Mouse (Mus musculus) hindbrain, embryonic 15.5 days (tissue): Measurements from ENCODE around the gene Emp2. TPM values are rescaled to one million over a fixed set of nuclear protein-coding genes. Genes with fewer than 3 reads are reported as not detected.

ENCODE experiments used
- ATAC-seq: fragments of 200-750 bp; cut with Nextera tagmentation; 2 replicates; pipeline ENCODE4 v1.8.0; 2017; ENCODE audit warnings: low read depth, moderate number of reproducible peaks, moderate TSS enrichment; ENCODE audit not compliant: low FRiP score
- H3K27ac ChIP-seq: fragments of 300-500 bp; sonication (generic); replicated peaks from 2 replicates; pipeline ENCODE4 v1.5.1; 2015; ENCODE audit warnings: mild to moderate bottlenecking, inconsistent platforms
- H3K27me3 ChIP-seq: fragments of 300-500 bp; sonication (generic); 2 replicates; pipeline ENCODE4 v1.6.1; 2015; ENCODE audit warnings: control low read depth, inconsistent platforms
- H3K36me3 ChIP-seq: fragments of 300-500 bp; sonication (generic); 2 replicates; pipeline ENCODE4 v1.6.1; 2015; ENCODE audit warnings: control low read depth, inconsistent platforms
- H3K4me1 ChIP-seq: fragments of 300-500 bp; sonication (generic); replicated peaks from 2 replicates; pipeline ENCODE4 v1.6.1; 2015; ENCODE audit warnings: control low read depth, inconsistent platforms
- H3K4me2 ChIP-seq: fragments of 300-500 bp; sonication (generic); 2 replicates; pipeline ENCODE4 v1.6.1; 2015; ENCODE audit warnings: moderate library complexity, mild to moderate bottlenecking, inconsistent platforms
- H3K4me3 ChIP-seq: fragments of 300-500 bp; sonication (generic); 2 replicates; pipeline ENCODE4 v1.5.1; 2015; ENCODE audit warnings: mild to moderate bottlenecking, inconsistent platforms
- H3K9ac ChIP-seq: fragments of 300-500 bp; sonication (generic); 2 replicates; pipeline ENCODE4 v1.6.1; 2015; ENCODE audit warnings: inconsistent platforms
- H3K9me3 ChIP-seq: fragments of 300-500 bp; sonication (generic); 2 replicates; pipeline ENCODE4 v1.6.1; 2016; ENCODE audit warnings: control low read depth, inconsistent platforms
- WGBS: fragments of 180-500 bp; shearing (Covaris S2); methylation state at CpG from one replicate; pipeline ENCODE4 v1.1.7; 2015; 5-methylcytosine and 5-hydroxymethylcytosine counted together
- polyA plus RNA-seq: library from polyadenylated mRNA; unstranded; fragments of >200 nt; fragmentation: Nextera tagmentation; extraction: Ambion mirVana; gene quantifications from 2 replicates; pipeline ENCODE4 v1.2.1, GENCODE M21; 2015

Gene Emp2
- 18.3 and 18.8 TPM in 2 replicates for polyA plus RNA-seq

DNA sequence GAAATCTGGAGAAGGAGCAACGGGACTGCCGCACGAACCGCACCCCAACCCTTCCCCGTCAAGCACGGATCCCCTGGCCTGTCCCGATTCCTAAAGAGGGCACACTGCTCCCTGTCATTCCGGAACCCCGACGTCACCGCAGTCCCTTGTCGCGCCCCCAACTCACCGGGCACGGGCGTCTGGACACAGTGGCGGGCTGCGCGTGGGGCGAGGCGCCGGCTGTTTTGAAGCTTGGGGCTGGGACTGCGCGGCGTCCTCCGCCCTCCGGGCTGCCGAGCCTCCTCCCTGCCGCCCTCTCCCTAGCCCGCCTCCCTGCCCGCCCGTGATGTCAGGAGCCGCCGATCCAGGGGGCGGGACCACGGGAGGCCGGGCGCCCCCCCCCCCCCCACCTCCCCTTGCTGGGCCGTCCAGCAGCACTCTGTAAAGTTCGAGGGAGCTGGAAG is at the start of gene Emp2:
Gene Emp2, minus strand, starts transcription at position 323 of the 443 bp plus-strand sequence.
- no peak within 1 kb of the TSS for H3K27ac ChIP-seq
- peaks cover 11% of the 10 kb centered on the region for H3K4me1 ChIP-seq
- H3K4me3 ChIP-seq = peak within 1 kb of the TSS; percentile 49
- WGBS = under 1% methylated on average over 25 of the region's 40 CpGs
- peak within 1 kb of the TSS; percentile 40 for H3K9ac ChIP-seq
- ATAC-seq = peak; percentile 76
- no peaks in the 10 kb centered on the region for H3K9me3 ChIP-seq
- H3K27me3 ChIP-seq = peaks cover 19% of the 10 kb centered on the region
- no peaks in the 10 kb centered on the region for H3K36me3 ChIP-seq
- peak within 1 kb of the TSS; percentile 94 for H3K4me2 ChIP-seq

DNA sequence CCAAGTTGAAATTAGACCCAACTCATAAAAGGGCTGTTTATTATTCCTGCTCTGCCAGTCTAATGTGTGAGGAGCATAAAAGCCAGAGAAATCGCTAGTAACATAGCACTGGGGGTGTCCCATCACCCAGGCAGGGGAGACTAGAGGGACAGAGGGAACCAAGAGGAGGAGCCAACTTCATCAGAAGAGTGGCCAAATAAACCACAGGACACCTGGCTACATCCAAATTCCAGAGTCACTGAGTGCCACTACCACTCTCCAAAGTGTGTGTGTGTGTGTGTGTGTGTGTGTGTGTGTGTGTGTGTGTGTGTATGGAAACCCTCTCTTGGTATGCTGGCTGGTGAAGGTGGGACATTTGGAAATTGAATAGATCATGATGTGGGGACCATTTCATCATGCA is 49.3 kb upstream of the Emp2 start:
- Histone ChIP-seq H3K27me3 (no peaks in the 10 kb centered on the region), H3K4me3 (no peak overlapping the region), H3K9me3 (no peaks in the 10 kb centered on the region), H3K4me2 (no peak overlapping the region), H3K9ac (no peak overlapping the region), H3K4me1 (peaks cover 4% of the 10 kb centered on the region; the same call in 1 of the 2 replicates), H3K36me3 (no peaks in the 10 kb centered on the region), H3K27ac (no peak overlapping the region)
- no peak for ATAC-seq
- WGBS = 71% methylated on average over 1 of the region's 1 CpGs

DNA sequence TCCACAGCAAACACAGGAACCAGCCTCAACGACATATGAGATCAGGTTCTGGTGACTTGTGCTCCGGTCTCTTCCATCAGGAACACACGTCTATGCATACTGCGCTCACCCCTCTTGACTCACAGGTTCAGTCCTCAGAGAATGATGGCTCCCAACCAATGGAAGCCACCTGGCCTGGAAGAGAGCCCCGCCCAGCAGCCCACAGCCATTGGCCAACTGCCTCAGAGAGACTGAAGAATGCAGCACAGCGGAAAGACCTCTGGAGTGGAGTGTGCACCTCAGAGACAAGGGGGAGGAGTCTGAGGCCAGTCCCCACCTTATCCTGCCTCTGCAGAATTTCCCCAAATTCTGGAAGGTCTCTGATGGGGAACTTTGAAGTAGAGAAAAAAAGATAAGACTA is 45.5 kb upstream of the Emp2 start:
- Histone ChIP-seq H3K27ac (no peak overlapping the region), H3K4me2 (no peak overlapping the region), H3K4me1 (peaks cover 10% of the 10 kb centered on the region; the same call in 1 of the 2 replicates), H3K36me3 (no peaks in the 10 kb centered on the region), H3K27me3 (no peaks in the 10 kb centered on the region), H3K9me3 (no peaks in the 10 kb centered on the region), H3K9ac (no peak overlapping the region), H3K4me3 (no peak overlapping the region)
- ATAC-seq = no peak
- WGBS = 92% methylated on average over 6 of the region's 6 CpGs

DNA sequence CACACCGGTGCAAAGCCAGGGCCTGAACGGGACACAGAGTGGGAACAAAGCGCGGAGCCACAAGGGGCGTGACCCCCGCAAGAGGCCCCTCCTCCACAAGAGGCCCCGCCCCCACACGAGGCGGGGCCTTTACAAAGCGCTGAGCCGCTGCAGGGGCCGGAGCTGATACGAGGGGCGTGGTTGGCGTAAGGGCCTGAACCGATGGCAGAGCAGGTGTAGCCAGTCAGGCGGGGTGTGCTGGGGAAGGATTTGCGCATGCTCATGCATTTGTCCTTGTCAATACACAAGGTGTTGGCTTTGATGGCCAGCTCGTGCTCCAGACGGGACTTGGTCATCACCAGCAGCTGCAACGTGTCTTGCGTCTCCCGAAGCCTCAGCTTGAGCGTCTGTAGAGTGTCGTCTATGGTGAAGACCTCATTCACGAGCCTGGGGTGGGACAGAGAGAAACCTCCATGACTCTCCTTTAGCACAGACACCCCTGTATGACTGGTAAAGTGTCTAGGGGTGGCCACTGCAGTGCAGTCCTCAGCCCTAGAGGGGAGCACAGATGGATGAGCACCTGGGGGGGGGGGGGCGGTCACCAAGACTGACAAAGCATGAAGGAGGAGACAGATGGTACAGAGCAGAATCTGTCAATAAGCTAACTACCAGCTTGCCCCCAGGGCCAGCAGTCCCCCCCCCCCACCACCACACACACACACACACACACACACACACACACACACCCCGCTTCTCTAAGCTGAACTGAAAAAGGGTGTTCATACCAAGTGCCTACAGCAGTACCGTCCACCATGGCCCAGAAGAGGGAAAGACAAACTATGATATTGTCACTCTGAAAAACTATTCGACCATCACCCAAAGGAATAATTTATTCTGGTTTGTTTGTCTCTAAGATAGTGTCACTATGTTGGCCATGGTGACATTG is 44.5 kb upstream of the Emp2 start:
- Histone ChIP-seq H3K9ac (0 out of 2 replicates have a peak overlapping the region, but pooled peaks have one; percentile 6), H3K4me1 (peaks cover 10% of the 10 kb centered on the region; the same call in 1 of the 2 replicates), H3K4me2 (peak overlapping the region; percentile 54), H3K9me3 (no peaks in the 10 kb centered on the region), H3K4me3 (peak overlapping the region; percentile 31), H3K27me3 (no peaks in the 10 kb centered on the region), H3K27ac (peak overlapping the region; percentile 21; the same call in 1 of the 2 replicates), H3K36me3 (no peaks in the 10 kb centered on the region)
- peak; percentile 91 for ATAC-seq
- 17% methylated on average over 30 of the region's 30 CpGs for WGBS

DNA sequence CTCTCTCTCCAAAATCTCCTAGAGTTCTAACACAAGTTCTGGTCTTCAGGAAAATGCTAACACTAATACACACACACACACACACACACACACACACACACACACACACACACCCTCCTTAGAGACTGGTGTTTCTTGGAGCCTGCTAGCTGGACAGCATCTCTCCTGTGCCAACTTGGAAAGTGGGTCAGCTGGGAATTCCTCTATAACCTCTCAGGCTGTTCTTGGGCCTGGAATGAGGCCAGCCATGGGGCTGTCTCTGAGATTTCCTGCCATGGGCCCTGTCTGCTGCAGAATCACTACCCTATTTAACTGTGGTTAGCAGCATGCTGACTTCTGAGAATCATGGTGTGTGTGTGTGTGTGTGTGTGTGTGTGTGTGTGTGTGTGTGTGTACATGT is 41.2 kb upstream of the Emp2 start:
- no peaks in the 10 kb centered on the region for H3K36me3 ChIP-seq
- H3K9ac ChIP-seq = no peak overlapping the region
- no peaks in the 10 kb centered on the region for H3K27me3 ChIP-seq
- ATAC-seq = 0 out of 2 replicates have a peak, but pooled peaks have one; percentile 37
- no peaks in the 10 kb centered on the region for H3K9me3 ChIP-seq
- H3K4me3 ChIP-seq = no peak overlapping the region
- peaks cover 10% of the 10 kb centered on the region; the same call in 1 of the 2 replicates for H3K4me1 ChIP-seq
- H3K4me2 ChIP-seq = no peak overlapping the region
- H3K27ac ChIP-seq = peak overlapping the region; percentile 17; the same call in 1 of the 2 replicates

DNA sequence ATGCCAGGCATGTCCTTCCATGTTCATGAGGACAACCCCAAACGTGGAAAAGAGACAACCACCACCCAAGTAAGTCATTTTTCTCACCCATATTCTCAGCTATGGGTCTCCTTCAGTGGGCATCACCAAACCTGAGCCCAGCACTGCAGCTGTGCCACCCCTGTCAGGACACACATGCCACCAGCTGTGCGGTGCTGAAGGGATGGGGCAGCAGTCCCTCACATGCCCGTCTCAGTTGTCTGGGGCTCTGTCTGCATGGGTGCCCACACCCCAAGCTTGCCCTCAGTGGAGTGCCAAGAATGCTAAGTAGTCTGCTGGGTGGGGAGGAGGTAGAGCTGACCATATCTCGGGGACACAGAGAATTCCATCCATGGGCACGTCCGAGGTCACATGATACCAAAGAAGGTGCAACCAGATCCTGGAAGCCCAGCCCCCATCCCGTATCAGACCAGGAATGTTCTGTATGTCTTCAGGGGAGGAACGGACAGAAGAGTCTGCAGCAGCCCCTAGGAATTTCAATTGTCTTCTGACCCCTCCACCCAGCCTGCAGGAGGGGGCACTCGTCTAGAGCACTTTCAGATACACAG is 37.4 kb upstream of the Emp2 start:
- no peaks in the 10 kb centered on the region for H3K36me3 ChIP-seq
- no peaks in the 10 kb centered on the region for H3K27me3 ChIP-seq
- no peaks in the 10 kb centered on the region for H3K9me3 ChIP-seq
- H3K27ac ChIP-seq = no peak overlapping the region
- H3K4me1 ChIP-seq = 0 out of 2 replicates have a peak, but pooled peaks cover 3% of the 10 kb centered on the region
- no peak overlapping the region for H3K9ac ChIP-seq
- WGBS = 62% methylated on average over 9 of the region's 9 CpGs
- no peak overlapping the region for H3K4me3 ChIP-seq
- no peak overlapping the region for H3K4me2 ChIP-seq
- ATAC-seq = no peak

DNA sequence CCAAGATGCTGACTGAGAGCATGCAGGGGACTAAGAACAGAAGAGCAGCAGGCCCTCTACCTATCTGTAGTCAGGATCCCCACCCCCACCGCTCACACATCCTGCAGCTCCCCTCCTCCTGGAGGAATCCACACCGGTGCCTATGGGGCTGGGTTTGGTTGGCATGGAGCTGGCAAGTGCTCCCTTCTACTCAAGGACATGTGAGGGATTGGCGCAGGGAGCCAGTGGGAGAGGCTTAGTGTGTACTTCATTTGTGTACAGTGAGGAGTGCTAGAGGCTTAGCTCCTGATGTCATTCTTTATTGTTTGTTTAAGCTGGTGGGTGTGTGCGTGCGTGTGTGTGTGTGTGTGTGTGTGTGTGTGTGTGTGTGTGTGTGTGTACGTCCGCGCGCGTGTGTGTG is 36.1 kb upstream of the Emp2 start:
- Histone ChIP-seq H3K36me3 (no peaks in the 10 kb centered on the region), H3K4me2 (no peak overlapping the region), H3K9me3 (no peaks in the 10 kb centered on the region), H3K9ac (no peak overlapping the region), H3K27ac (no peak overlapping the region), H3K27me3 (no peaks in the 10 kb centered on the region), H3K4me1 (no peaks in the 10 kb centered on the region), H3K4me3 (no peak overlapping the region)
- ATAC-seq = no peak
- 83% methylated on average over 10 of the region's 10 CpGs for WGBS

DNA sequence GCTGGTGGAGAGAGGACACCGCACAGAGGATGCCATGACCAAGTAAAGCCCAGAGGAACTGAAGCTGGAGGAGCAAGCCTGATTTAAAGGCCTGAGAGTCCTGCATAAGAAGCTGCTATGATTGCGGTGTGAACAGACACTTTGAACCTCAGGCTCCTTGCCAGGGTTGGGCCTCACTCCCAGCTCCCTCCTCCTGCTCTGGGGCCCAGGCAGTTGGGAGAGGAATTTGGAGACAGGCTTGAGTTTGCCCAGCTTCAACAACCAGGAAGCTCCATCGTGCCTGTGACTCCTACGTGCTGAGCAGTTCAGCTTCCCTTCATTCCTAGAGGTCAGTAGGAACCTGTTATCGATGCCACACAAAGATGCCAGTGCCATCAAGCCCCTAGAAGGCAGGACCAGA is 35.7 kb upstream of the Emp2 start:
- no peak overlapping the region for H3K9ac ChIP-seq
- H3K4me2 ChIP-seq = no peak overlapping the region
- no peak overlapping the region for H3K4me3 ChIP-seq
- no peaks in the 10 kb centered on the region for H3K4me1 ChIP-seq
- 77% methylated on average over 5 of the region's 5 CpGs for WGBS
- no peaks in the 10 kb centered on the region for H3K9me3 ChIP-seq
- no peak overlapping the region for H3K27ac ChIP-seq
- no peak for ATAC-seq
- H3K27me3 ChIP-seq = no peaks in the 10 kb centered on the region
- H3K36me3 ChIP-seq = no peaks in the 10 kb centered on the region

DNA sequence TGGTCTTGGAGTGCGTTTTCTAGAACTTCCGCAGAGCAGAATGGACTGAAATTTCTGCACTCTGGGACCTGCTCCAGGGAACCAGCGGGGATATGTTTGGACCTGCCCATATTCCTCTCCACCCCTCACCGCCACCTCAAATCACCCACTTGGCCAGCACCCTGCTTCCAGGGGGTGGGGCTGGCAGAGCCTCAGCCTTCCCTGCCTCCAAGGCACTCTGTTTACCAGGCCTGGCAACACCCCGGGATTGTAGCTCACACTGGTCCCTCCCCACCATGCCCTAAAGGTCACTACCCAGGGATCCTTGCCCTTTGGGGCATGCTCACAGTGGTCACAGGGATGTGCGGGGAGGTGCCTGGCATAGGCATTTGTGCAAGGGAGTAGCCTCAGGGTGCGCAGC is 33.8 kb upstream of the Emp2 start:
- H3K9ac ChIP-seq = no peak overlapping the region
- ATAC-seq = no peak; the same call in 1 of the 2 replicates

DNA sequence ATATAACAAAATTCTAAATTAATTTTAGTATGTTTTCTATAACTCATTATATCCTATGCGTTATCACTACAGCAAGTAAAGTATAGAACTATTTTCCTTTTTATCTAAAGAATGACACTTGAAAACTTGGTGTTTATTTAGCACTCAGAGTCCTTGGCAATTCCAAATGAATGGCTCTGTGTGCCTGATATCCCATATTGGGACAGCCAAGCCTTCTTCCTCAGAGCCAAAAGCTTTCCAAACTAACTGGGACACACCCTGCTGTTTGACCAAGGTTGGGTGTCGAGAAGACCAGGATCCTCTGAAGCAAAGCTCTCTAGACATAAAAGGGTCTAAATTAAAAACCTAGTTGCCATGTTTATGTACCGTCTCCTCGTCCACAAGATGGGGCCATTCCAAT is 27.3 kb upstream of the Emp2 start:
- Histone ChIP-seq H3K9me3 (no peaks in the 10 kb centered on the region), H3K36me3 (no peaks in the 10 kb centered on the region), H3K4me1 (no peaks in the 10 kb centered on the region), H3K27ac (no peak overlapping the region), H3K4me3 (no peak overlapping the region), H3K27me3 (no peaks in the 10 kb centered on the region), H3K9ac (no peak overlapping the region), H3K4me2 (no peak overlapping the region)
- WGBS = 86% methylated on average over 4 of the region's 4 CpGs
- no peak for ATAC-seq

More for the DNA sequence above, 33.8 kb upstream of the Emp2 start:
- Histone ChIP-seq H3K27me3 (no peaks in the 10 kb centered on the region), H3K4me3 (no peak overlapping the region), H3K4me1 (no peaks in the 10 kb centered on the region), H3K9me3 (no peaks in the 10 kb centered on the region), H3K36me3 (no peaks in the 10 kb centered on the region), H3K4me2 (no peak overlapping the region), H3K27ac (no peak overlapping the region)
- 79% methylated on average over 7 of the region's 7 CpGs for WGBS

DNA sequence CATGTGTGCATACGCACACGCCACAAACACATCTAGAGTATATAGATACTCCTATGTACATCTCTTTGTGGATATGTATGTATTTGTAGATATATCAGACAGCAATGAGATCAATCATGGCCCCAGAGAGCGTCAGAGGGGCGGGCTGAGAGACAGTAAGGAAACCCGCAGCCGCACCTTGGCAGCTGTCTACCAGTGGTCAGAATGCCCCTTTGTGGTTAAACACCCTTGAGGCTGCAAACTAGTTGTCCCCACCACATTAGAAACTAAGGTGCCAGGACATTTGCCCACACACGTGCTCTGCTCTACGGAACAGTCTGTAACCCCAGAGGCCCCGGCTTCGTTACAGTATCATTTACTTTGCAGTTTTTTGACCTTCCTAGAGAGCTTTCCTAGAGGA is 26.2 kb upstream of the Emp2 start:
- Histone ChIP-seq H3K36me3 (no peaks in the 10 kb centered on the region), H3K4me3 (no peak overlapping the region), H3K4me2 (no peak overlapping the region), H3K4me1 (no peaks in the 10 kb centered on the region), H3K27me3 (no peaks in the 10 kb centered on the region), H3K9ac (no peak overlapping the region), H3K27ac (no peak overlapping the region), H3K9me3 (no peaks in the 10 kb centered on the region)
- no peak for ATAC-seq
- 91% methylated on average over 10 of the region's 10 CpGs for WGBS

DNA sequence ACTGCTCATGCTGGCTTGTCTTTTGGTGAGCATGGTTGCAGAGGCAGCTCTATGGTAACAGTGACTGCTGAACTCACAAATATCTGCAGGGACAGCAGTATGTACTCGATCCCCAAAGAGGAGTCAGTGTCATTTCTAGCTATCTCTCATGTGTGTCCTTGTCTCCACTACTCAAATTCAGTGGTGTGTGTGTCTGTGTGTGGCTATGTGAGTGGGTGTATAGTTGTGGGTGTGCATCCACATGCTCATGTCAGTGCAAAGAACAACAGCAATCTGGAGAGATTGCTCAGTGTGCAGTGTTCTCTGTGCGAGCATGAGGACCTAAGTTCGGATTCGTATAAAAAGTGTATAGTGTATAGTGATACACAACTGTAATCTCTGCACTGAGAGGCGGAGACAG is 24.8 kb upstream of the Emp2 start:
- Histone ChIP-seq H3K4me1 (no peaks in the 10 kb centered on the region), H3K27me3 (no peaks in the 10 kb centered on the region), H3K9me3 (no peaks in the 10 kb centered on the region), H3K4me3 (no peak overlapping the region), H3K9ac (no peak overlapping the region), H3K36me3 (no peaks in the 10 kb centered on the region), H3K27ac (no peak overlapping the region), H3K4me2 (no peak overlapping the region)
- no peak for ATAC-seq
- WGBS = 92% methylated on average over 5 of the region's 5 CpGs
